Mouse (Mus musculus): ENCODE results near the gene H2-D1.
"Not testable (repeated sequence)": the region's sequence is repeated elsewhere in the genome, so short reads cannot be mapped to it uniquely, and the experiment has no call there.

H2-D1 gene

GRCm38 (mm10) chr17:35304478-35304877, 41.9 kb downstream of the H2-D1 start:
- DNase-seq (ENCODE audit: low spot score) = no peak

- not testable (repeated sequence) for DNase-seq (ENCODE audit: low spot score)
Observed at GRCm38 (mm10) chr17:35304921-35305320, 42.4 kb downstream of the H2-D1 start.

Measured in MN1 (cell line).